Mouse (Mus musculus) inflammation-experienced regulatory T-cells, adult 16 weeks (primary cell): ENCODE results near the gene Galp. TPM values are rescaled to one million over a fixed set of nuclear protein-coding genes. Genes with fewer than 3 reads are reported as not detected.

Source experiments
- polyA plus RNA-seq: library from polyadenylated mRNA; unstranded; fragments of 100-300 nt; shearing (Covaris generic); gene quantifications from one replicate; pipeline ENCODE4 v1.2.1, GENCODE M21; 2017

Galp gene
- polyA plus RNA-seq, result not detected

GRCm38 (mm10) chr7:6196790-6197189 lies at the start of gene Galp:
Galp (plus strand) TSS chr7:6197090.

GRCm38 (mm10) chr7:6155901-6156411 lies 40.9 kb upstream of the Galp start, which contains the start of gene Zfp787:
Zfp787 (minus strand) TSS chr7:6155997.

GRCm38 (mm10) chr7:6172006-6172649 lies 24.8 kb upstream of the Galp start, which contains the start of gene Zfp444:
Zfp444 (plus strand) TSS chr7:6172226.

GRCm38 (mm10) chr7:6221978-6222377 lies 25.1 kb downstream of the Galp start, which contains the start of gene Zscan5b:
Zscan5b (plus strand) TSS chr7:6222278.

GRCm38 (mm10) chr7:6252410-6252809 lies 55.5 kb downstream of the Galp start, which contains the start of gene Epp13:
Epp13 (plus strand) TSS chr7:6252710.

Other genes with a start within 250 kb of the Galp start
- not detected for gene Vmn1r65, start 186.1 kb upstream of the Galp start, polyA plus RNA-seq
- not detected for gene Nlrp4c, start 151.9 kb upstream of the Galp start, polyA plus RNA-seq
- gene Zfp787, start 41.1 kb upstream of the Galp start, polyA plus RNA-seq, result 30.4 TPM
- 10.5 TPM for gene Zfp444, start 24.9 kb upstream of the Galp start, polyA plus RNA-seq
- gene Zscan5b, start 25.2 kb downstream of the Galp start, polyA plus RNA-seq, result not detected
- not detected for gene Epp13, start 55.6 kb downstream of the Galp start, polyA plus RNA-seq
- 8.0 TPM for gene Zfp667, start 89.5 kb downstream of the Galp start, polyA plus RNA-seq
- 2.2 TPM for gene Zfp583, start 134.2 kb downstream of the Galp start, polyA plus RNA-seq
- gene Gm3854, start 146.7 kb downstream of the Galp start, polyA plus RNA-seq, result 0.65 TPM
- 5.0 TPM for gene Zfp78, start 166.2 kb downstream of the Galp start, polyA plus RNA-seq
- 18.3 TPM for gene Zfp28, start 186.2 kb downstream of the Galp start, polyA plus RNA-seq
- not detected for gene Smim17, start 201.6 kb downstream of the Galp start, polyA plus RNA-seq
- not detected for gene Gm20715, start 213.2 kb downstream of the Galp start, polyA plus RNA-seq
- gene Olfr1344, start 241.6 kb downstream of the Galp start, polyA plus RNA-seq, result not detected